Mouse (Mus musculus): ENCODE measurements around the gene Hoxa6. TPM values are rescaled to one million over a fixed set of nuclear protein-coding genes. Genes with fewer than 3 reads are reported as not detected.

The Hoxa6 gene
- polyA plus RNA-seq, 1 experiment from 2014 or later = 2.9 TPM

DNA sequence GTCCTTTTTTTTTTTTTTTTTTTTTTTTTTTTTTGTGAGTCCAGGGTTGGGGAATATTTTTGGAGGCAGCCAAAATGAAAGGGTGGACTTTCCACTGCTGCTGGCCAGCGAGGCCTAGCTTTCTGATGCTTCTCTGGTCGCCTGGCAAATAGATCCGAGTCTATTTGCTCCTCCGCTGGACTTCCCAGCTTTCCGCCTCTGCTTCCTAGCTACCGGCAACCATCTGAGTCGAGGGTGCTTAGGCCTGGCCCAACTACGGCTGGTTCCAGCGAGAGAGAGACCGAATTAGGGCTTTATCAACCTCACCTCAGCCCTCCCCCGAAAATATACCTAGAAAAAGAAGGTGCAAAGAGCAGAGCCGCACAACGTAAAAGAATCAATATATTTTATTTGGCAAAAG, 14.2 kb upstream of the Hoxa6 start:
- H3K9me3 ChIP-seq (ENCODE audit: low read length) = no peaks in the 10 kb centered on the region
- H3K27ac ChIP-seq (ENCODE audit: low read length) = peak overlapping the region; percentile 97
- H3K4me1 ChIP-seq (ENCODE audit: insufficient read depth, low read length) = peaks cover 36% of the 10 kb centered on the region
- H3K36me3 ChIP-seq (ENCODE audit: insufficient read depth, low read length) = 0 out of 2 replicates have a peak, but pooled peaks cover 7% of the 10 kb centered on the region
- no peaks in the 10 kb centered on the region for H3K27me3 ChIP-seq (ENCODE audit: insufficient read depth, low read length)
- WGBS = 4% methylated on average over 13 of the region's 13 CpGs
- peak overlapping the region; percentile 81 for H3K4me2 ChIP-seq (replicated peaks; ENCODE audit: low read depth, low read length)
- no peak for ATAC-seq (ENCODE audit: low FRiP score, low TSS enrichment)
- H3K9ac ChIP-seq (replicated peaks; ENCODE audit: low read length) = peak overlapping the region; percentile 85
- H3K4me3 ChIP-seq (ENCODE audit: low read length) = peak overlapping the region; percentile 63

DNA sequence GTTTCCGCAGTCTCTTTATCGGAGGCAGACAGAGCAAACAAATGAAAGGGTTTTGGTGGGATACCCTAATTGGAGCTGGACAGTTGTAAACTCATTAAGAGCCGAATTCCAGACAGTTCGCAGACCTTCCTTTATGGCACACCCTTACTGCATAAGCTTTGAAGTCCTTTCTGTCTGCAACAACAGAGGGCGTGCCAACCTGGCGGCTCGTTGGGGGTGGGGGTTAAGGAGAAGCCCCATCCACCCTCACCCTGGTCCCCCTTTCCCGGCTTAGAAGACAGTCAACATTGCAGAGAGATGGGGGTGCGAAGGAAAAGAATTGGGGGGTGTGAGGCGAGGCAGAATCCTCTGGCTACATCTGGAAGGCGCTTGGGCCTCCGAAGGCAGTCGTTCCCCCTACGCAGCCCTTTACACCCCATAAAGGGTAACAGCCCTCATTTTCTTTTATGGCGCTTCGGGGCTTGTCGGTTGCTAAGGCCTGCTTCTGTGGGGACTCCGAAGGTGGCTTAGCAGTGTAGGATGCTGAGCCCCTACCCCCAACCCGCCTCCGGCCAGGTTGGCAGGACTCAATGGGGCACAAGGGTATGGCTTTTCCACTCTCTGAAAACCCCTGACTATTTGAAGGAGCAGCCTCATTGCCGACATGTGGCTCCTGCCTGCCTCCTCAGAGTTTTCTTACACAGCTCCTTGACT, 13.6 kb upstream of the Hoxa6 start:
- H3K4me3 ChIP-seq (ENCODE audit: low read length) = peak overlapping the region; percentile 63
- H3K36me3 ChIP-seq (ENCODE audit: insufficient read depth, low read length) = 0 out of 2 replicates have a peak, but pooled peaks cover 7% of the 10 kb centered on the region
- no peaks in the 10 kb centered on the region for H3K27me3 ChIP-seq (ENCODE audit: insufficient read depth, low read length)
- peak overlapping the region; percentile 81 for H3K4me2 ChIP-seq (replicated peaks; ENCODE audit: low read depth, low read length)
- peak overlapping the region; percentile 85 for H3K9ac ChIP-seq (replicated peaks; ENCODE audit: low read length)
- ATAC-seq (ENCODE audit: low FRiP score, low TSS enrichment) = peak; percentile 32
- H3K9me3 ChIP-seq (ENCODE audit: low read length) = no peaks in the 10 kb centered on the region
- 5% methylated on average over 21 of the region's 21 CpGs for WGBS
- H3K4me1 ChIP-seq (ENCODE audit: insufficient read depth, low read length) = peaks cover 34% of the 10 kb centered on the region
- H3K27ac ChIP-seq (ENCODE audit: low read length) = peak overlapping the region; percentile 97

DNA sequence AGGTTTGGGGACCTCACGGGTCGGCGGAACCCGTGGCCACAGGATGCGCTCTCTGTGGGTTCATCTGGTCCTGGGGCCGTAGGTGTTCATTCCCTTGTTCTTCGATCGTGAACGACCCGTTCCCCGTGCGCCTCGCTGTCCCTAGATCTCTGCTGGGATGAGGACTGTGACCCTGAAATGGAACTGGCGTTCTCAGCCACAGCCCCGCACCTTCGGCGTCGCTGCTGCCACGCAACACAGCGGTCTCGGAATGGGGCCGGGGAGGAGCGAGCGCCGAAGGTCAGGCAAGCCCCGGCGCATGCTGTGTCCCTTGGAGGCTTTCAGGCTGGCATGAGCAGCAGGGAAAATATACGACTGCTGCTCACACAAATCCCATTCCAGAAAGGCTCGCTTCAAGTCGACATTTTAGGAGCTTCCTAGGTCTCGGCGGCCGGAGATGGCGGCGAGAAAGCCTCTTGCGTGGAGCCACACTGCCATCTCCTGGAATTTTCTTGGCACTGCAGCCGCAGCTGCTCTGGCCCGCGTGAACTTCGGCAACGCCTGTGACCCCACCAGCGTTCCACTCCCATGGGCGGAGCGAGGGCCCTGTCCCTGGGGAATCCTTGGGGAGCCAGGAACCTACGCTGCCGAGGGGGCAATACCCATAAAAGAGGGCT, 12.9 kb upstream of the Hoxa6 start, which contains the start of gene Hoxa7:
TSS of gene Hoxa7 (minus strand) at position 518 of the 656 bp plus-strand sequence.
- Histone ChIP-seq H3K27ac (ENCODE audit: low read length) (peak within 1 kb of the TSS; percentile 97), H3K4me2 (replicated peaks; ENCODE audit: low read depth, low read length) (peak within 1 kb of the TSS; percentile 81), H3K9me3 (ENCODE audit: low read length) (no peaks in the 10 kb centered on the region), H3K36me3 (ENCODE audit: insufficient read depth, low read length) (0 out of 2 replicates have a peak, but pooled peaks cover 7% of the 10 kb centered on the region), H3K4me1 (ENCODE audit: insufficient read depth, low read length) (peaks cover 34% of the 10 kb centered on the region), H3K9ac (replicated peaks; ENCODE audit: low read length) (peak within 1 kb of the TSS; percentile 95), H3K27me3 (ENCODE audit: insufficient read depth, low read length) (no peaks in the 10 kb centered on the region), H3K4me3 (ENCODE audit: low read length) (peak within 1 kb of the TSS; percentile 63)
- ATAC-seq (ENCODE audit: low FRiP score, low TSS enrichment) = peak; percentile 28
- WGBS = under 1% methylated on average over 46 of the region's 46 CpGs

- Histone ChIP-seq H3K36me3 (ENCODE audit: insufficient read depth, low read length) (0 out of 2 replicates have a peak, but pooled peaks cover 7% of the 10 kb centered on the region), H3K4me1 (ENCODE audit: insufficient read depth, low read length) (peaks cover 38% of the 10 kb centered on the region), H3K9ac (replicated peaks; ENCODE audit: low read length) (peak overlapping the region; percentile 95), H3K4me2 (replicated peaks; ENCODE audit: low read depth, low read length) (peak overlapping the region; percentile 81), H3K27me3 (ENCODE audit: insufficient read depth, low read length) (no peaks in the 10 kb centered on the region), H3K27ac (ENCODE audit: low read length) (peak overlapping the region; percentile 97), H3K9me3 (ENCODE audit: low read length) (no peaks in the 10 kb centered on the region), H3K4me3 (ENCODE audit: low read length) (peak overlapping the region; percentile 63)
- ATAC-seq (ENCODE audit: low FRiP score, low TSS enrichment) = no peak
- 4% methylated on average over 12 of the region's 12 CpGs for WGBS
These were observed 12.4 kb upstream of the Hoxa6 start for GRCm38 (mm10) chr6:52220865-52221310.

- Histone ChIP-seq H3K4me2 (replicated peaks; ENCODE audit: low read depth, low read length) (peak overlapping the region; percentile 81), H3K4me1 (ENCODE audit: insufficient read depth, low read length) (peaks cover 43% of the 10 kb centered on the region), H3K27me3 (ENCODE audit: insufficient read depth, low read length) (no peaks in the 10 kb centered on the region), H3K27ac (ENCODE audit: low read length) (peak overlapping the region; percentile 97), H3K9me3 (ENCODE audit: low read length) (no peaks in the 10 kb centered on the region), H3K9ac (replicated peaks; ENCODE audit: low read length) (peak overlapping the region; percentile 95), H3K36me3 (ENCODE audit: insufficient read depth, low read length) (0 out of 2 replicates have a peak, but pooled peaks cover 7% of the 10 kb centered on the region), H3K4me3 (ENCODE audit: low read length) (peak overlapping the region; percentile 63)
- 14% methylated on average over 32 of the region's 32 CpGs for WGBS
- ATAC-seq (ENCODE audit: low FRiP score, low TSS enrichment) = no peak
These were observed 11.7 kb upstream of the Hoxa6 start for GRCm38 (mm10) chr6:52220003-52220864.

GRCm38 (mm10) chr6:52219234-52219942, 10.9 kb upstream of the Hoxa6 start:
- Histone ChIP-seq H3K27ac (ENCODE audit: low read length) (peak overlapping the region; percentile 97), H3K4me1 (ENCODE audit: insufficient read depth, low read length) (peaks cover 50% of the 10 kb centered on the region), H3K4me3 (ENCODE audit: low read length) (peak overlapping the region; percentile 63), H3K9ac (replicated peaks; ENCODE audit: low read length) (peak overlapping the region; percentile 95), H3K27me3 (ENCODE audit: insufficient read depth, low read length) (no peaks in the 10 kb centered on the region), H3K36me3 (ENCODE audit: insufficient read depth, low read length) (0 out of 2 replicates have a peak, but pooled peaks cover 7% of the 10 kb centered on the region), H3K4me2 (replicated peaks; ENCODE audit: low read depth, low read length) (peak overlapping the region; percentile 81), H3K9me3 (ENCODE audit: low read length) (no peaks in the 10 kb centered on the region)
- WGBS = 28% methylated on average over 9 of the region's 9 CpGs
- no peak for ATAC-seq (ENCODE audit: low FRiP score, low TSS enrichment)

DNA sequence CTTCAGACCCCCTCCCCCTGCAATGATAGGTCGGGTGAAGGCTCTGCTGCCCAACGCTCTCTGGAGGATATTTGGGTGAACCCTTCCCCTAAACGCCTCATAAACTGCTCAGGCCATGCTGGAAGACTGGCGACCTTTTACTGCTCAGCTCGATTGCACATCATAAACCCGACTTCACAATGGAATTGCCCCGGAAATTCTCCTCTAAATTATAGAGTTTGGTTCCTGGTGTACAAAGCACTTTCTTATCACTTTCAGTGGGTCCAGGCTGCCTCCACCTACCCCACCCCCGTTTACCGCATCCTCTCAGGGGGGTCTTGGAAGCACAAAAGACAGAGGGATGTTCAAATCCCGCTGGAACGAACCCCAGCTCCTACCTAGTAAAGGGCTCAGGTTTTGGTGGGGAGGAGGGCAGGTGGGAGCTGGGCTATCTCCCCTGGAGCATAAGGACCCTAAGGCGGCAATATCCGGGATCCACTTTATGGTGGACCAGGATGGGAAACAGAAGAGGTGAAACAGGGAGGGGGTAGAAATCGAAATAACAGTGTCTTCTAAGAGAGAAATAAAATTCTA, 10.2 kb upstream of the Hoxa6 start:
- Histone ChIP-seq H3K36me3 (ENCODE audit: insufficient read depth, low read length) (0 out of 2 replicates have a peak, but pooled peaks cover 2% of the 10 kb centered on the region), H3K27me3 (ENCODE audit: insufficient read depth, low read length) (no peaks in the 10 kb centered on the region), H3K4me1 (ENCODE audit: insufficient read depth, low read length) (peaks cover 55% of the 10 kb centered on the region), H3K4me2 (replicated peaks; ENCODE audit: low read depth, low read length) (peak overlapping the region; percentile 81), H3K4me3 (ENCODE audit: low read length) (peak overlapping the region; percentile 71), H3K9me3 (ENCODE audit: low read length) (no peaks in the 10 kb centered on the region), H3K9ac (replicated peaks; ENCODE audit: low read length) (peak overlapping the region; percentile 95), H3K27ac (ENCODE audit: low read length) (peak overlapping the region; percentile 97)
- WGBS = 14% methylated on average over 14 of the region's 14 CpGs
- ATAC-seq (ENCODE audit: low FRiP score, low TSS enrichment) = no peak

GRCm38 (mm10) chr6:52217895-52218642, 9.5 kb upstream of the Hoxa6 start:
- WGBS = 10% methylated on average over 23 of the region's 23 CpGs
- no peaks in the 10 kb centered on the region for H3K36me3 ChIP-seq (ENCODE audit: insufficient read depth, low read length)
- peak overlapping the region; percentile 71 for H3K4me3 ChIP-seq (ENCODE audit: low read length)
- peak overlapping the region; percentile 95 for H3K9ac ChIP-seq (replicated peaks; ENCODE audit: low read length)
- no peak for ATAC-seq (ENCODE audit: low FRiP score, low TSS enrichment)
- no peaks in the 10 kb centered on the region for H3K9me3 ChIP-seq (ENCODE audit: low read length)
- H3K27me3 ChIP-seq (ENCODE audit: insufficient read depth, low read length) = no peaks in the 10 kb centered on the region
- peaks cover 57% of the 10 kb centered on the region for H3K4me1 ChIP-seq (ENCODE audit: insufficient read depth, low read length)
- peak overlapping the region; percentile 81 for H3K4me2 ChIP-seq (replicated peaks; ENCODE audit: low read depth, low read length)
- H3K27ac ChIP-seq (ENCODE audit: low read length) = peak overlapping the region; percentile 97
